Mouse (Mus musculus) midbrain, embryonic 11.5 days (tissue): ENCODE data around the gene Ccnjl. TPM values are rescaled to one million over a fixed set of nuclear protein-coding genes. Genes with fewer than 3 reads are reported as not detected.
A peak's percentile ranks its signal among the peaks of the same experiment; 100 is the strongest.

ENCODE experiments used
- ATAC-seq: fragments of 200-750 bp; cut with Nextera tagmentation; 2 replicates; pipeline ENCODE4 v1.8.0; 2017; ENCODE audit warnings: moderate TSS enrichment, moderate library complexity; ENCODE audit not compliant: low FRiP score
- DNase-seq: peaks from one replicate; pipeline ENCODE4 v3.0.0; 2015; ENCODE audit warnings: low spot score; ENCODE audit errors: missing footprints
- H3K27ac ChIP-seq: fragments of 300-500 bp; sonication (generic); 2 replicates; pipeline ENCODE4 v1.5.1; 2014; ENCODE audit warnings: low read depth, low read length
- H3K27me3 ChIP-seq: fragments of 300-500 bp; sonication (generic); 2 replicates; pipeline ENCODE4 v1.6.1; 2014; ENCODE audit warnings: mild to moderate bottlenecking, low read length, moderate library complexity, mixed read lengths; ENCODE audit not compliant: control insufficient read depth, insufficient read depth
- H3K36me3 ChIP-seq: fragments of 300-500 bp; sonication (generic); 2 replicates; pipeline ENCODE4 v1.6.1; 2014; ENCODE audit warnings: mild to moderate bottlenecking, low read length, moderate library complexity, mixed read lengths; ENCODE audit not compliant: control insufficient read depth, insufficient read depth
- H3K4me1 ChIP-seq: fragments of 300-500 bp; sonication (generic); 2 replicates; pipeline ENCODE4 v1.6.1; 2014; ENCODE audit warnings: low read length; ENCODE audit not compliant: control insufficient read depth, insufficient read depth
- H3K4me2 ChIP-seq: fragments of 300-500 bp; sonication (generic); 2 replicates; pipeline ENCODE4 v1.6.1; 2014; ENCODE audit warnings: mild to moderate bottlenecking, moderate library complexity
- H3K4me3 ChIP-seq: fragments of 300-500 bp; sonication (generic); 2 replicates; pipeline ENCODE4 v1.5.1; 2014; ENCODE audit warnings: low read depth, low read length
- H3K9ac ChIP-seq: fragments of 300-500 bp; sonication (generic); 2 replicates; pipeline ENCODE4 v1.6.1; 2014; ENCODE audit warnings: low read length
- H3K9me3 ChIP-seq: fragments of 300-500 bp; sonication (generic); 2 replicates; pipeline ENCODE4 v1.6.1; 2016; ENCODE audit warnings: low read length; ENCODE audit not compliant: control insufficient read depth
- WGBS: fragments of 180-500 bp; shearing (Covaris S2); extraction: QIAGEN DNeasy Blood & Tissue Kit; methylation state at CpG from one replicate; pipeline ENCODE4 v1.1.7; 2014; 5-methylcytosine and 5-hydroxymethylcytosine counted together
- polyA plus RNA-seq: library from polyadenylated mRNA; unstranded; fragments of >200 nt; fragmentation: Nextera tagmentation; extraction: Ambion mirVana; gene quantifications from 2 replicates; pipeline ENCODE4 v1.2.1, GENCODE M21; 2014

Gene Ccnjl
- polyA plus RNA-seq, 1 experiment from 2014 or later, result 40.2 TPM

DNA sequence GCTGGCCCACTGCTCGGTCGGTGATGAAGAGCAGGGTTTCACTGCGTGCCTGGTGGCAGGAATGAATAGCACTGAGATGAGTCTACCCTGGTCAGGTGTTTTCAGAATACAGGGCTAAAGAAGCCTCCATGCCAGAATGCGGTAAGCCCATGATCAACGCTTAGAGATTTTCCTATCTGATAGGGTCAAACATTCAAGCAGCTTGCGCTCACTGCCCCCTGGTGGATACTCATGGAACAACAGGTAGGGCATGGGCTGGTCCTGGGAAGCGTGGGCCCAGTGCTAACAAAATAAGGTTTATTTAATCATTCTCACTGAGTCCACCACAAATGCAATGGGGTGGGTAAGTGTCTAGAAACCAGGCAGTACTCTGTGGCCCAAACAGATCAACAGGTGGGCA lies 35.9 kb upstream of the Ccnjl start:
- ATAC-seq, result peak; percentile 47
- no peaks in the 10 kb centered on the region for H3K27me3 ChIP-seq
- no peak overlapping the region for H3K4me3 ChIP-seq
- WGBS, result 29% methylated on average over 7 of the region's 7 CpGs
- H3K9me3 ChIP-seq, result no peaks in the 10 kb centered on the region
- no peaks in the 10 kb centered on the region for H3K4me1 ChIP-seq
- H3K4me2 ChIP-seq, result no peak overlapping the region
- H3K36me3 ChIP-seq, result no peaks in the 10 kb centered on the region
- DNase-seq, result peak; percentile 99
- no peak overlapping the region for H3K9ac ChIP-seq
- H3K27ac ChIP-seq, result no peak overlapping the region

DNA sequence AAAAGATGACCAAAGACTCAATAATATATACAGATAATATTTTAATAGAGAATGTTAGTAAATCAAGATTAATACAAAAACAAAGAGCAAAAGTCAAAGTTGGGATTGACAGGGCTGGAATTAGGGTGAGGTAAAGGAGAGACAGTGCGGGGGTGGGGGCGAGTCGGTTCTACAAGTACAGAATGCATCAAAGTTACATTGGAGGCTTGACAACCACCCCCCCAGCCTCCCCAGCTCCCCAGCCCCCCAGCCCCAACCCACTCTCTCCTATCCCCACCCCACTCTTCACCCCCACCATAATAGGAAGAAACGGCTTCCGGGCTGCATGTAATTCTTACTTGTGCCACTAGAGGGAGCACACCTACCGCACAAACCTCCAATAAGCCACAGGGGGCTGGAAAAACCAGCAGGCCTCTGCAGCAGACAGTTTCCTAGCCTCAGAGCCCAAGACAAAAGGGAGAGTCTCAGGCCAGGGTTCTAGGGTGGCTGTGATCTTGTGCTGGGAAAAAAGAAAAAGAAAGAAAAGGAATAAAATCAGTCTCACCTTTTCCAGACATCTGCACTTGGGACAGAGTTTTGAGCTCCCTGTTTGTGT lies 34.7 kb upstream of the Ccnjl start:
- H3K9me3 ChIP-seq, result peaks cover 3% of the 10 kb centered on the region; the same call in 1 of the 2 replicates
- WGBS, result 22% methylated on average over 6 of the region's 6 CpGs
- no peak overlapping the region for H3K27ac ChIP-seq
- H3K9ac ChIP-seq, result peak overlapping the region; percentile 40
- H3K4me1 ChIP-seq, result no peaks in the 10 kb centered on the region
- no peaks in the 10 kb centered on the region for H3K27me3 ChIP-seq
- no peak overlapping the region for H3K4me3 ChIP-seq
- ATAC-seq, result peak; percentile 89
- peak; percentile 98 for DNase-seq
- no peak overlapping the region for H3K4me2 ChIP-seq
- no peaks in the 10 kb centered on the region for H3K36me3 ChIP-seq

DNA sequence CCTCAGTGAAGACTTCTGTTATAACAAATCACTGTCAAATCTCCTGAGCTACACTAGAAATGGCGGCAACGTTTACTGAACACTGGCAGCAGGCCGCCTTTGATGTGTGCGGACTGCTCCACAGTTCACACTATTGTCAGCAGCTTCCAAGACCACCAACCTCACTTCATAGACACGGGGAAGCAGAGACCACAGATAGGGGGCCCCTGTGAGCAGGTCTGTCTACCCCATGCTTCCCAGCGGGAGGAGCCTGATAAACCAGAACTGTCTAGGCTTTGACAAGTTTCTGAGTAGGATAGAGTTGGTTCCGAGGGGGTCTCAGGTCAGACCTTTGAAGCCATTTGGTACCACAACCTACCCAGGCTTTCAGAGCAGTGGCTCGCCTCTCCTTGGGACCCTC lies 33.5 kb upstream of the Ccnjl start:
- Histone ChIP-seq H3K4me3 (no peak overlapping the region), H3K4me1 (no peaks in the 10 kb centered on the region), H3K36me3 (no peaks in the 10 kb centered on the region), H3K9me3 (peaks cover 3% of the 10 kb centered on the region; the same call in 1 of the 2 replicates), H3K27ac (no peak overlapping the region), H3K27me3 (no peaks in the 10 kb centered on the region), H3K4me2 (no peak overlapping the region), H3K9ac (no peak overlapping the region)
- DNase-seq, result no peak
- 37% methylated on average over 8 of the region's 8 CpGs for WGBS
- ATAC-seq, result peak; percentile 34; the same call in 1 of the 2 replicates

DNA sequence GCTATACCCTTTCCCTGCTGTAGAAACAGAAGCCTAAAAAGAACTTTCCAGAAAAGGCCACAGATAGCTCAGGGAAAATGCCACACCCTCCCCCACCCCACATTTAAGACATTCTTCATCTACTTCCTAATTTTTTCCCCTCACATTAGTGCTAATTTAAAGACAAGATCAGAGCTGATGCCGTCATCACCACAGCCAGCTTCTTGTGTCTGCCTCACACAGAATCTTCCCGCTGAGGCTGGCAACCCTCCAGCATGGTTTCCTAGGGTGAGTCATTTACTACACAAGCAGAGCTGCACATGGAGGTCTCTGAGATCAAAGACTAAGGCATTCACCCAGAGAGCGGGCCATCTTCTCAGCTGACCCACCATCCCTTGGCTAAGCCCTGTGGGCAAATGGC lies 33.1 kb upstream of the Ccnjl start:
- no peak overlapping the region for H3K4me2 ChIP-seq
- WGBS, result 70% methylated on average over 3 of the region's 3 CpGs
- no peak for ATAC-seq

DNA sequence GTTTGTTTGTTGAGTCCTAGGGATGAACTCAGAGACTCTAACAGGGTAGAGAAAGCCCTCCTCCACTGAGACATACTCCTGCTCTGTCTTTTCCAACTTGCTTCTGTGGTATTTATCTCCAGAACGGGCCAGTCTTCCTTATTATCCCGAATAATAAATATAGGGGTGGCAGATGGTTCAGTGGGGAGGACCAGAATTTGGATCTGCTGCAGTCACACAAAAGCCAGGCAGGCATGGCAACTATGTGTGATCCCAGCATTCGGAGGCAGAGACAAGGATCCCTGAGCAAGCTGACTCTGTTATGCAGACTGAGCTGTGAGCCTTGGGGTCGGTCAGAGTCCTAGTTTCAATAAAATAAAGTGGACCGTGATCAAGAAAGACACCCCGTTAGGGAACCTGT lies 27.3 kb upstream of the Ccnjl start:
- Histone ChIP-seq H3K4me2 (no peak overlapping the region), H3K36me3 (no peaks in the 10 kb centered on the region), H3K27ac (no peak overlapping the region), H3K9ac (no peak overlapping the region), H3K4me3 (no peak overlapping the region), H3K9me3 (peaks cover 3% of the 10 kb centered on the region; the same call in 1 of the 2 replicates), H3K4me1 (no peaks in the 10 kb centered on the region), H3K27me3 (no peaks in the 10 kb centered on the region)
- 84% methylated on average over 6 of the region's 6 CpGs for WGBS
- no peak for DNase-seq
- ATAC-seq, result no peak

More for the DNA sequence above, 33.1 kb upstream of the Ccnjl start:
- Histone ChIP-seq H3K27me3 (no peaks in the 10 kb centered on the region), H3K27ac (no peak overlapping the region), H3K4me3 (no peak overlapping the region), H3K9ac (no peak overlapping the region), H3K36me3 (no peaks in the 10 kb centered on the region), H3K9me3 (peaks cover 3% of the 10 kb centered on the region; the same call in 1 of the 2 replicates), H3K4me1 (no peaks in the 10 kb centered on the region)
- no peak for DNase-seq

DNA sequence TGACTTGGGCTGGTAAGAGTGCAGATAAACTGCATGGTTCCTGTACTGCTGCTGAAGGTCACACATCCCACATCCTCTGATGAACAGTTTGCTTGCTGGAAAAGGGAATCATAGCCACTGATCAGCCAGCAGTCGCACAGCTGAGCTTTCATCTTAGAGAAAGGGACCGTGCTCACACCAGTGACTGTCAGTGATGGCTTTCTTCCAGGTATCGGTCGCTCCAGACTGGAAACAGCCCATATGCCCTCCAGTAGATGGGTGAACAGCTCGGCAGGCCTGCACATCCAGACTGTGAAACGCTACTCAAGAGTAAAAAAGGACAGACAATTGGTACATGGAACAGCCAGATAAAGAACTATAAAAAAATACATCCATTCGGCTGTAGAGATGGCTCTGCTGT lies 23.4 kb upstream of the Ccnjl start:
- DNase-seq (no peak), ATAC-seq (no peak)
- no peaks in the 10 kb centered on the region for H3K9me3 ChIP-seq
- no peaks in the 10 kb centered on the region for H3K4me1 ChIP-seq
- no peaks in the 10 kb centered on the region for H3K27me3 ChIP-seq
- H3K27ac ChIP-seq, result no peak overlapping the region
- no peak overlapping the region for H3K4me3 ChIP-seq
- 92% methylated on average over 7 of the region's 7 CpGs for WGBS
- H3K4me2 ChIP-seq, result no peak overlapping the region
- H3K9ac ChIP-seq, result no peak overlapping the region
- H3K36me3 ChIP-seq, result no peaks in the 10 kb centered on the region

DNA sequence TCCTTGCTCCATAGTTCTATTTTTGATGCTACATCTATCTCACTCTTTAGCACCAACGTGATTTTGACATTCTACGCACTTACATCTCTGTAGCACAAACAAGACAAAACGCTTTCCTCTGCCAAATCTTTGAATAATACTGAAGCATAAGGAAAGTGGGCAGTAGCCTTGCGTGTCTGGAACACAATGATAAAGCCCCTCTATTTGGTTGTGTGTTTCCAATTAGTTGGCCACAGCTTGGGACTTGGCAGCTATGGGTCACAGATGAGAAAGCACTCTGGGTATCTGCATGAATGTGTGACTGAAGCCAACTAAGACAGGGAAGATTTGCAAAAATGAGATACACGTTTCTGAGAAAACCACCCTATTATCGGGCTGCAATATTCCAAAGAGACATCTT lies 20.6 kb upstream of the Ccnjl start:
- H3K4me1 ChIP-seq, result no peaks in the 10 kb centered on the region
- no peak overlapping the region for H3K4me2 ChIP-seq
- H3K36me3 ChIP-seq, result no peaks in the 10 kb centered on the region
- DNase-seq (no peak), ATAC-seq (no peak)
- no peak overlapping the region for H3K4me3 ChIP-seq
- no peaks in the 10 kb centered on the region for H3K9me3 ChIP-seq
- no peak overlapping the region for H3K9ac ChIP-seq
- no peaks in the 10 kb centered on the region for H3K27me3 ChIP-seq
- no peak overlapping the region for H3K27ac ChIP-seq
- 82% methylated on average over 6 of the region's 6 CpGs for WGBS

DNA sequence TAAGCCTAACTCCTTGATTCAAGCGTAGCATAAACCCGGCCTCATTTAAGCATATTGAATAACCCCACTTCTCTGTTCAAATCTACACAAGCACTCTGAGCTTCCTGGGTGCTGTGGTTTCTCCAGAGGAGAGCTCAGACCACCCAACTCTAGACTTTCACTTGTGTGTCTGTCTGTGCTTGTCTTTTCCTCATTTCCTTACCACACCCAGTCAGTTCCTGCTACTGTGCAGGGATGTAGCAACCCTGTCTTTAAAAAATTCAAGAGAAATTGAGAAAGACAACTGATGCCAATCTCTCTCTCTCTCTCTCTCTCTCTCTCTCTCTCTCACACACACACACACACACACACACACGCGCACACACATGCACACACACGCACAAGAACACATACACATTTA lies 18.7 kb upstream of the Ccnjl start:
- H3K27me3 ChIP-seq, result no peaks in the 10 kb centered on the region
- 88% methylated on average over 5 of the region's 5 CpGs for WGBS
- no peaks in the 10 kb centered on the region for H3K36me3 ChIP-seq
- no peaks in the 10 kb centered on the region for H3K4me1 ChIP-seq
- H3K4me2 ChIP-seq, result no peak overlapping the region
- no peak overlapping the region for H3K4me3 ChIP-seq
- no peak overlapping the region for H3K9ac ChIP-seq
- no peak overlapping the region for H3K27ac ChIP-seq
- DNase-seq, result no peak
- H3K9me3 ChIP-seq, result no peaks in the 10 kb centered on the region
- ATAC-seq, result no peak

DNA sequence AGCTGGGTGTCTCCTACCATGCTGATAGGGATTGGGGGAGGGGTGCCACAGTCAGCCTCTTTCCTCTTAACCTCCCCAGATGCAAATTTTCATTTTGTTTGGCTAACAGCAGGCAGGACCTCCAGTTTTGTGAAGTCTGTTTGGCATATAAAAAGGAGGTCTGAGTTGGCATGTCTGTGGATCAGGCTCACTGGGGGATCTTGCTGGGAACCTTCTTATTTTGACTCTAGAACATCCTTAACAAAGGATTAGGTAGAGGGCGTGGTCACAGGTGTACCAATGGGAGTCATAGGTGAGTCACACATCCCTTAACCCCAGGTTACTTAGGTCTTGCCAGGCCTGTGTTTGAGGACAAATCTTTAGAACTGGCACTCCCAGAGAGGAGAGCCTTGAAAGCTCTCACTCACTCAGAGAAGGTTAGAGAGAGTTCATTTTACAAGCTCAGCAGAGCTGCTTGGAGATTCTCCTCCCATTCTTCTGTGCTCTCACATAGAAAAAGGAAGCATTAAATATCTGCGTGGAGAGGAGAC lies 15.9 kb upstream of the Ccnjl start:
- H3K36me3 ChIP-seq, result no peaks in the 10 kb centered on the region

More for the DNA sequence above, 15.9 kb upstream of the Ccnjl start:
- Histone ChIP-seq H3K4me2 (no peak overlapping the region), H3K9ac (no peak overlapping the region), H3K27me3 (no peaks in the 10 kb centered on the region), H3K4me3 (no peak overlapping the region), H3K9me3 (no peaks in the 10 kb centered on the region), H3K4me1 (no peaks in the 10 kb centered on the region), H3K27ac (no peak overlapping the region)
- ATAC-seq (no peak), DNase-seq (no peak)
- WGBS, result 73% methylated on average over 2 of the region's 2 CpGs
